Mouse (Mus musculus) kidney, postnatal 14 days (tissue): ENCODE data around the gene Gnat1.

ENCODE experiments used
- DNase-seq: peaks from one replicate; pipeline ENCODE4 v3.0.0; 2022; ENCODE audit warnings: mixed read lengths

Gene Gnat1

GRCm38 (mm10) chr9:107699376-107699980 is 20.0 kb upstream of the Gnat1 start:
- DNase-seq = peak; percentile 49

- peak; percentile 64 for DNase-seq
Measured at GRCm38 (mm10) chr9:107698611-107699190, 19.2 kb upstream of the Gnat1 start.

DNA sequence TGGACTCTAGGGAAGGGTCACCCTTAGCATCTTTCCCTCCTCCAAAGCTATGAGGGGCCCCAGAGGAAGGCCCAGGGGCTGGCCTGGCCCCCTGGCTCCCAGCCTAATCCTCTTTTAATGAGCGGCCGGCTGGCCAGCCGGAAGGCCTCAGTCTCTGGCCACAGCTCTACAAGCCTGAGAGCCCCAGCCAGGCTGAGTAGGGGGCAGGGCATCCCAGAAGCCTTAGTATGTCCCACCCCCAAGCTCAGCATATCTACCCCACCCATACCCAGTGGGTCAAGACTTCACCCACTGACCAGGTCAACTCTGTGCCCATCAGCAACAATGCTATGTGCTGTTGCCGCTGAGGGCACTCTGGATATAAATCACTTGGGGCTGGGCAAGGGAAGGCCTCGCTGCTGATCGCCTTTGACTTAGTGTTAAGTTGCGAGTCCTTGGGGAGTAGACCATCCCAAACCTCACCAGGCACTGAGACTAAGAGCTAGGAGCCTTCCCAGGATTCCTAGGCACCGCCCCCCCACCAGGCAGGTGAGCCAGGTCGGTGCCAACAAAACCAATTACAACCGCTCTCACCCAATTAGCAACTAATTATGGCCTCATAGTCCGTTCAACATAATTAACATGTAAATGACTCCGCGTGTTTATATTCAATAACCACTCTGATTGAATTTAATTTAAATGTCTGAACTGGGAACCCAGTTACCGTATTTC is 18.5 kb upstream of the Gnat1 start:
- DNase-seq = no peak

GRCm38 (mm10) chr9:107696845-107697610 is 17.5 kb upstream of the Gnat1 start:
- peak; percentile 65 for DNase-seq

DNA sequence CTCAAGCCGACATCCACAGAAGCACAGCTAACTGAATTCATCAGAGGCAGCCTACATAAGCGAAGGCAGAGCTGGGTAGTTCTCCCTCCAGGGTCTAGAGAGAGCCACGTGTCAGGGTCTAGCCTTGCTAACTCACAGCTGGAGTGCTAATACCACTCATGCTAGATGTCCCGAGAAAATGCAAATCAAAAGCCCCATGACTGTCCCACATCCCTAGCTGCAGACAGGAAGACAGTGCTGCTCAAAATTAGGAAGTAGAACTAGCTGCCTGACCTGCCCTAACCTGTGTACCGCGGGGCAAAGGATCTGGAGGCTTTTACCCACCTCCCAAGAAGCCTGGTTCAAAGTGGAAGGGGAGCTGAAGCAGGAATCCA is 16.6 kb upstream of the Gnat1 start:
- DNase-seq = no peak

DNA sequence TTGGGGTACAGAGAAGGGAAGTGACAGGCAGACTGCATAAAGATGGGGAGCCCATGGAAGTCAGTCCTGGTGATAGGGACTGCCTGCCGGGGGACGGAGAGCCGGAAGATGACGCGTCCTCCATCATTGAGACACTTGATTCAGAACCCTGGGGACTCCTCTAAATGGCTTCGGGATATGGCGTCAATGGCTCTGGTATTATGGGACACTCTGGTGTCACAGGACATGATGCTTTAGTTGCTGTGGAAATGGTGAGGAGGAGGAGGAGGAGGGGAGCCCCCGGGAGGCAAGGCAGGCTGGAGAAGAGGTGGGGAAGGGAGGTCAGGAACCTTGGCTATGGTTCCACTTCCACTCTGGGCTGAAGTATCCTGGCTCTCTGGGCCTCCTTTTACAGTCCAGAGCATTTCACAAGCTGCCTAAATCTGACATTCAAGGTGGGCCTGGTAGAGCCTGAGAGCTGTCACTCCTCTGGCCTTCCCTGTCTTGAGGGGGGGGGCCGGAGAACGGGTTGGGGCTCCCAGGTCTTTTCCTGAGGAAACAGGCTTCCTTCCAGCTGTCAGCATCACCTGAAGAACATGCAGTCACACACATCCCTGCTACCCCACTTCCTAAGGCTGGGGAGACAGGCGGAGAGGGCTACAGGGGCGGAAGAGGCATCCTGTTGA is 16.1 kb upstream of the Gnat1 start:
- peak; percentile 63 for DNase-seq

DNA sequence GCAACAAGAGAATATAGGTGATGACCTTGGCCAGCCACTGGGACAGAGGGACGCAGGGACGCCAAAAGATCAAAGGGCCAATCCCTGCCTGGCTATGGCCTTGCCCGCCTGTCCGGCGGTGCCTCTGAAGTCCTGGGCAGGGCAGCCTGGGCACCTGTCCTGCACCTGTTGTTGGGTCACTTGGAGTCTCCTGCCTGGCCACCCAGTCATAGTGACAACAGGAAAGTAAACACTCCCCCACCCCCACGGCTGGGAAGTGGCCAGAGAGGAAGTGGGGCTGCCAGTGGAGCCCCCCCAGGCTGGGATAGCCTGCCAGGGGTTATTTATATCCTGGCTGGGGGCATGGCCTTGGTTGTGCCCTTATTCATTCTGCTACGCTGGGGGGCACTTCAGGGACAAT is 15.1 kb upstream of the Gnat1 start:
- DNase-seq = no peak

DNA sequence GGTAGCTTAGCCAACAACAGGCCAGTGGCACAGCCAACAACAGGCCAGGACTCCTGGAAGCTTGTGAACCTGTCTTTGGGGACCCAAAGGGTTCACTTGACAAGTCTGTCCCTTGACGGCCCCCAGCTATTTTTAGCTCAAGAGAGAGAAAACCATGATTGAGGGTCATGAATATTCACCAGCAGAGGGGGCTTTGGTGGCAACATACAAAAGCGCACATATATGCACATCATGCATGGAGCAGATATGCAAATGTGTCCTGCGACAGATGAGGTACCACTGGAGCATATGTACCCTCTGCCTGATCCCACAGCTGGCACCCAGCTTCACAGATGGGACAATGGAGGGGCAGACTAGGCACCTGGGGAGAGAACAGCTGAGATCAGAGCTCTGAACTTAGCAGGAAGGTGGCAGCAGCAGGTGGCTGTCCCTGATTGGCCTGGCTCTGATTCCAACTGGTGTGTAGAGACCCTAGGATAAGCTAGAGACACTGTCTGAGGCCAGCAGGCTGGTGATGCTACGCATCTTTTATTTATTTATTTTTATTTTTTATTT is 14.0 kb upstream of the Gnat1 start:
- DNase-seq = no peak

GRCm38 (mm10) chr9:107692785-107693184 is 13.3 kb upstream of the Gnat1 start:
- no peak for DNase-seq

DNA sequence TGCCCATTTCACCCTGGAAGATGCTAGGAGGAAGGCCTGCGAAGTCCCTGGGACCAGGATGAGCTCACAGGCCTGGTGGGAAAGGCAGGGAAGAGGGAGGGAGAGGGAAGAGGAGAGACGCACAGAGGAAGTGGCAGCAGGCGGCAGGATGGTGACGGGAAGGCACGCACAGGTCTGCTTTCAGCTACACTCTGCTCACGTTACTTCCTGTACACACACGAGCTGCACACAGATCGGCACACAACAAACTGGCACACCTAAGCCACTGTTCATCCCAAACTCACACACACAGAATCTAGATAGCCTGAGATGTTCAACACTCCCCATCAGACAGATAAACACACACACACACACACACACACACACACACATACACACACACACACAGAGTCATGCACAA is 10.9 kb upstream of the Gnat1 start:
- DNase-seq = no peak

DNA sequence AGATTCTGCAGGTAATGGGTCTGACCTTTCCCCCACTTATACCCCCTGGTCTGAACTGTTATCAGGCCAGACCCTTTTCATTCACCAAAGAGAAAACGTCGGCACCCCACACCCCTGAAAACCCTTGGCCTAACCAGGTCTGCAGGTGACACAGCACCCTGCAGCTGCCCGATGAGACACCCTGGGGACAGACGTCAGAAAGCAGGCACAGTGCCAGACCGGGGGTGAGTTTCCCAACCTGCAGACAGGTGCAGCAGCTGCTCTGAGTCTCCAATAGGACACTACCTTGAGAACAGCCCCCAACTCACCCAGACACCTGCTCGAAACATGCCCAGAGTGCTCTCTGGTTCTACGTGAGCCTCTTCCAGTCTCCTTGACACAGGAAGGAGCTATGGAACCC is 9.4 kb upstream of the Gnat1 start:
- no peak for DNase-seq

- DNase-seq = no peak
Measured at GRCm38 (mm10) chr9:107688415-107688814, 8.9 kb upstream of the Gnat1 start.

DNA sequence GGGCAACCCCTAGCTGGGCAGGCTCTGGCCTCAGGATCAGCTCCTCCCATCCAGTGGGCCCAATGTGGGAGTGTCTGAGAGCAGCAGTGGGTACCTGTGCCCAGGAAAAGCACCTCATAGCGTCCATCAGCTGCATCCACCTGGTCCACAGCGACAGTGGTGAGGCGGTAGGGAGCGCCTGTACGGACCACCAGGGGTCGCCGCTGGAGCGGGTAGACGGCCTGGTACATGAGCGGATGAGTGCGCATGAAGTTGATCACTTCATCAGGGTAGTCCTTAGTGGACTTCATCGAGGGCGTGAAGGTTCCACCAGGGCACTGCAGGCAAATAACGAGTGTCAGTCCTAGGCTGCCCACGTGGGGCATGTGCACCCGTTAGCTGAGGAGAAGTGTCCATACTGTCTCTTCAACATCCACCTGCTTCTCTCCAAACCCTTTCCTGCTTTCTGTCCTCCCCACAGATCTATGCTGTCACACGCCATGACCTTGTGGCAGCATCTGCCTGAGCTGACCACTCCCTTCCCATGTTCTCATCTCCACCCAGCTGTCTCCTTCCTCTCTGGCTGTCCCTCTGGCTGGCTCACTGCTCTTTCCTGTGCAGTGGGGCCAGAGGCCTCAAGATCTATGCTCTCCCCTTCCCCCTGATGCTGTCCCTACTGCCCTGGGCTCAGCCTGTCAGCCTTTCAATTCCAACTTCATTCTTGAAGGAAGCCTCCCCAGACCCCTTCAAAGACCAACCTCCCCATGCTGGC is 5.9 kb upstream of the Gnat1 start:
- peak; percentile 83 for DNase-seq

GRCm38 (mm10) chr9:107682405-107682804 is 2.9 kb upstream of the Gnat1 start:
- DNase-seq = no peak

DNA sequence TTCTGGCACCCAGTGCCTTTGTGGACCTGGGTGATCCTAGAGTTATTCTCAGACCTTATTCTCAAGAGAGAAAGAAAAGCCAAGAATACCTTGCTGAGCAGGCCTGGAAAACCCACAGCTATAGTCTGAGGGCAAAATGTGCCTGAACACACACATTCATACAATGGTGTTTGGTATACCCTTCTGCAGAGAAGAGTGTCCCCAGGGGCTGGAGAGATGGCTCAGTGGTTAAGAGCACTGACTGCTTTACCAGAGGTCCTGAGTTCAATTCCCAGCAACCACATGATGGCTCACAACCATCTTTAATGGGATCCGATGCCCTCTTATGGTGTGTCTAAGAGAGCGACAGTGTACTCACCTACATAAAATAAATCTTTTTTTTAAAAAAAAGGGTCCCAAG is 651 bp downstream of the Gnat1 start:
- no peak for DNase-seq

- DNase-seq = peak; percentile 87
Measured at GRCm38 (mm10) chr9:107677819-107678526, 1.5 kb downstream of the Gnat1 start.

- no peak for DNase-seq
Measured at GRCm38 (mm10) chr9:107677091-107677784, 2.3 kb downstream of the Gnat1 start.

DNA sequence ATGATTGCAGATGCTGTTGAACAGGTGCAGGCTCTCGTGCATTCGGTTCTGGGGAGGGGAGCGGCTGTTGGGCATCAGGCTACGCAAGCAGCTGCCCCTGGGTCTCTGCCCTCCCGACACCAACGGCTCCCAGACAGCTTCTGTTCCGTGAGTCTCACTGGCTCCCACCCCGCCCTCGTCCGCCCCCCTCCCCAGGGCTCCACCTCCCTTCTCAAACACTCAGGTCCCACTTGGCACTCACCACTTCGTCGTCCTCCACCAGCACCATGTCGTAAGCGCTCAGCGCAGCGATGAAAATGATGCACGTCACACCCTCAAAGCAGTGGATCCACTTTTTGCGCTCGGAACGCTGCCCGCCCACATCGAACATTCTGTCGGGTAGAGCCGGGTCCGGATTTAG is 3.2 kb downstream of the Gnat1 start:
- DNase-seq = no peak

DNA sequence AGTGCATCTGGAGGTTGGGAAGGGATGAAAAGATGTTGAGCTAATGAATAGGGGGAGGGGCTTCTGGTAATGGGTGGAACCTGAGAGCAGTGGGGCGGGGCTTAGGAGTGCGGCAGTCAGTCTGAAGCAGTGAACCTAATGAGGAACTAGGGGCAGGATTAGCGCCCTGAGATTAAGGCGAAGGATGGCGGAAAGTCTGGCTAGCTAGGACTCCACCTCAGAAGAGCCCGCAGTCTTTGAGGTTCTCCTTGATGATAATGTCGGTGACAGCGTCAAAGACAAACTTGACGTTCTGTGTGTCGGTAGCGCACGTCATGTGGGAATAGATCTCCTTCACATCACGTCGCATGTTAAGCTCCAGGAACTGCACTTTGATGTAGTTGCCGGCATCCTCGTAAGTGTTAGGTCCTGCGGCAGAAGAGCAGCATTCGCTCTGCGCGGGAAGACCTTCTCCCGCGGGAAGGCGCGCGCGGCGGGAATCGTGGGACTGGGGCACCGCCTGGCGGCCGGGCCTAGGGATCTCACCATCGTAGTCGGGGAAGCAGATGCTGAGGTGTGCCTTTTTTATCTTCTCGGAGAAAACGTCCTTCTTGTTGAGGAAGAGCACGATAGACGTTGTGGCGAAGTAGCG is 3.7 kb downstream of the Gnat1 start:
- peak; percentile 79 for DNase-seq
